Mouse (Mus musculus): ENCODE data around the gene Ggnbp2. TPM values are rescaled to one million over a fixed set of nuclear protein-coding genes. Genes with fewer than 3 reads are reported as not detected.
A peak's percentile ranks its signal among the peaks of the same experiment; 100 is the strongest.

Ggnbp2 gene
- polyA plus RNA-seq, 1 experiment from 2014 or later = 68.1 TPM

- Histone ChIP-seq H3K27ac (peak overlapping the region; percentile 88), H3K9me3 (replicated peaks) (no peaks in the 10 kb centered on the region), H3K4me2 (peak overlapping the region; percentile 99), H3K27me3 (no peaks in the 10 kb centered on the region), H3K4me1 (peaks cover 6% of the 10 kb centered on the region; the same call in 1 of the 2 replicates), H3K36me3 (peaks cover 8% of the 10 kb centered on the region; the same call in 1 of the 2 replicates), H3K9ac (peak overlapping the region; percentile 71), H3K4me3 (replicated peaks) (peak overlapping the region; percentile 82)
- peak; percentile 72 for ATAC-seq (replicated peaks; ENCODE audit: low FRiP score)
- under 1% methylated on average over 39 of the region's 39 CpGs for WGBS
Observed at GRCm38 (mm10) chr11:84818085-84818960, 52.3 kb downstream of the Ggnbp2 start.

- no peak for ATAC-seq (replicated peaks; ENCODE audit: low FRiP score)
Observed at GRCm38 (mm10) chr11:84817362-84817761, 53.3 kb downstream of the Ggnbp2 start.

GRCm38 (mm10) chr11:84813724-84814510 is 56.7 kb downstream of the Ggnbp2 start:
- H3K27ac ChIP-seq = no peak overlapping the region
- no peak overlapping the region for H3K4me3 ChIP-seq (replicated peaks)
- H3K36me3 ChIP-seq = peaks cover 6% of the 10 kb centered on the region; the same call in 1 of the 2 replicates
- WGBS = 59% methylated on average over 13 of the region's 13 CpGs
- no peaks in the 10 kb centered on the region for H3K4me1 ChIP-seq
- no peak overlapping the region for H3K4me2 ChIP-seq
- no peaks in the 10 kb centered on the region for H3K27me3 ChIP-seq
- no peak overlapping the region for H3K9ac ChIP-seq
- no peaks in the 10 kb centered on the region for H3K9me3 ChIP-seq (replicated peaks)
- no peak for ATAC-seq (replicated peaks; ENCODE audit: low FRiP score)

More at GRCm38 (mm10) chr11:84817362-84817761, 53.3 kb downstream of the Ggnbp2 start:
- 86% methylated on average over 6 of the region's 6 CpGs for WGBS
- H3K4me3 ChIP-seq (replicated peaks) = no peak overlapping the region
- H3K4me1 ChIP-seq = peaks cover 6% of the 10 kb centered on the region; the same call in 1 of the 2 replicates
- no peak overlapping the region for H3K4me2 ChIP-seq
- peaks cover 13% of the 10 kb centered on the region for H3K36me3 ChIP-seq
- H3K9me3 ChIP-seq (replicated peaks) = no peaks in the 10 kb centered on the region
- no peaks in the 10 kb centered on the region for H3K27me3 ChIP-seq
- no peak overlapping the region for H3K27ac ChIP-seq
- H3K9ac ChIP-seq = no peak overlapping the region

- no peak overlapping the region for H3K27ac ChIP-seq
- no peaks in the 10 kb centered on the region for H3K36me3 ChIP-seq
- H3K4me2 ChIP-seq = no peak overlapping the region
- no peaks in the 10 kb centered on the region for H3K27me3 ChIP-seq
- no peak for ATAC-seq (replicated peaks; ENCODE audit: low FRiP score)
- no peak overlapping the region for H3K4me3 ChIP-seq (replicated peaks)
- no peak overlapping the region for H3K9ac ChIP-seq
- H3K9me3 ChIP-seq (replicated peaks) = no peaks in the 10 kb centered on the region
- H3K4me1 ChIP-seq = no peaks in the 10 kb centered on the region
- 90% methylated on average over 4 of the region's 4 CpGs for WGBS
Observed at GRCm38 (mm10) chr11:84804373-84804772, 66.2 kb downstream of the Ggnbp2 start.

- H3K9ac ChIP-seq = no peak overlapping the region
- H3K27ac ChIP-seq = no peak overlapping the region
- peaks cover 5% of the 10 kb centered on the region for H3K4me1 ChIP-seq
- no peak overlapping the region for H3K4me3 ChIP-seq (replicated peaks)
- no peak overlapping the region for H3K4me2 ChIP-seq
- no peaks in the 10 kb centered on the region for H3K36me3 ChIP-seq
- ATAC-seq (replicated peaks; ENCODE audit: low FRiP score) = 0 out of 2 replicates have a peak, but pooled peaks have one; percentile 15
- H3K27me3 ChIP-seq = peaks cover 20% of the 10 kb centered on the region
- no peaks in the 10 kb centered on the region for H3K9me3 ChIP-seq (replicated peaks)
- WGBS = 17% methylated on average over 21 of the region's 21 CpGs
Observed at GRCm38 (mm10) chr11:84797627-84798353, 72.8 kb downstream of the Ggnbp2 start.

- Histone ChIP-seq H3K9me3 (replicated peaks) (no peaks in the 10 kb centered on the region), H3K4me2 (no peak overlapping the region), H3K27me3 (peaks cover 20% of the 10 kb centered on the region), H3K4me3 (replicated peaks) (no peak overlapping the region), H3K36me3 (no peaks in the 10 kb centered on the region), H3K9ac (no peak overlapping the region), H3K27ac (no peak overlapping the region), H3K4me1 (peaks cover 5% of the 10 kb centered on the region)
- WGBS = 32% methylated on average over 10 of the region's 10 CpGs
- ATAC-seq (replicated peaks; ENCODE audit: low FRiP score) = no peak
Observed at GRCm38 (mm10) chr11:84797026-84797425, 73.6 kb downstream of the Ggnbp2 start.

GRCm38 (mm10) chr11:84794496-84795113 is 76.0 kb downstream of the Ggnbp2 start:
- Histone ChIP-seq H3K4me3 (replicated peaks) (no peak overlapping the region), H3K36me3 (no peaks in the 10 kb centered on the region), H3K27ac (no peak overlapping the region), H3K4me1 (peaks cover 5% of the 10 kb centered on the region), H3K9me3 (replicated peaks) (no peaks in the 10 kb centered on the region), H3K4me2 (peak overlapping the region; percentile 41), H3K27me3 (peaks cover 29% of the 10 kb centered on the region), H3K9ac (no peak overlapping the region)
- peak; percentile 82; the same call in 1 of the 2 replicates for ATAC-seq (replicated peaks; ENCODE audit: low FRiP score)
- 9% methylated on average over 17 of the region's 17 CpGs for WGBS

GRCm38 (mm10) chr11:84793545-84793944 is 77.1 kb downstream of the Ggnbp2 start:
- Histone ChIP-seq H3K9me3 (replicated peaks) (no peaks in the 10 kb centered on the region), H3K36me3 (no peaks in the 10 kb centered on the region), H3K27ac (no peak overlapping the region), H3K9ac (no peak overlapping the region), H3K27me3 (peaks cover 37% of the 10 kb centered on the region), H3K4me1 (peaks cover 5% of the 10 kb centered on the region), H3K4me2 (no peak overlapping the region), H3K4me3 (replicated peaks) (no peak overlapping the region)
- ATAC-seq (replicated peaks; ENCODE audit: low FRiP score) = no peak

- H3K27me3 ChIP-seq = peaks cover 22% of the 10 kb centered on the region
- no peaks in the 10 kb centered on the region for H3K36me3 ChIP-seq
- no peak overlapping the region for H3K4me2 ChIP-seq
- H3K4me1 ChIP-seq = peaks cover 5% of the 10 kb centered on the region
- no peak overlapping the region for H3K27ac ChIP-seq
- 52% methylated on average over 6 of the region's 6 CpGs for WGBS
- no peak overlapping the region for H3K4me3 ChIP-seq (replicated peaks)
- no peaks in the 10 kb centered on the region for H3K9me3 ChIP-seq (replicated peaks)
- H3K9ac ChIP-seq = no peak overlapping the region
- no peak for ATAC-seq (replicated peaks; ENCODE audit: low FRiP score)
Observed at GRCm38 (mm10) chr11:84790383-84790782, 80.2 kb downstream of the Ggnbp2 start.

Measured in kidney, embryonic 15.5 days (tissue).